Mouse (Mus musculus) cerebellum, adult 18-20 months (tissue): ENCODE data around the gene Ndnf.

Experiments used
- DNase-seq, 2 experiments: peaks; one replicate each; pipeline ENCODE4 v3.0.0; 2021

Gene Ndnf

DNA sequence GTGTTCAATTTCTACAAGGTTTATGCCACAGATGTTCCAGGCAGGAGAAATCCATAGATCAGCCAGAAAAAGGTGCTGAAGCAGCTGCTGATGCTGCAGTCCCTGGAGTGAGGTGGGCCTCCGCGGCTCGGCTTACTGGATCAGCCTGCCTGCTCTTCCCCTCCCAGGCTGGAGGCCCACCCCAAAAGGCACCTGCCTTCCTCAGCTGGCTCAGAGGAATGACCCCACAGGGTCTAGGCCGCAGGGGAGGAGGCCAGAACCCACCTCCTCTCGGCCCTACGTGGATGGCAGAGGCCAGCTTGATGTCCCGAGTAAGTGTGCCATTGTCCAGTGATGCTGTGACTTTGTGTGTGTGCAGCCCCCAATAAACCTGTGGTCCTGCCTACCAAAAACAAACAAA, 86.8 kb downstream of the Ndnf start:
- DNase-seq = no peak

GRCm38 (mm10) chr6:65759174-65759573, 87.8 kb downstream of the Ndnf start:
- DNase-seq = no peak

DNA sequence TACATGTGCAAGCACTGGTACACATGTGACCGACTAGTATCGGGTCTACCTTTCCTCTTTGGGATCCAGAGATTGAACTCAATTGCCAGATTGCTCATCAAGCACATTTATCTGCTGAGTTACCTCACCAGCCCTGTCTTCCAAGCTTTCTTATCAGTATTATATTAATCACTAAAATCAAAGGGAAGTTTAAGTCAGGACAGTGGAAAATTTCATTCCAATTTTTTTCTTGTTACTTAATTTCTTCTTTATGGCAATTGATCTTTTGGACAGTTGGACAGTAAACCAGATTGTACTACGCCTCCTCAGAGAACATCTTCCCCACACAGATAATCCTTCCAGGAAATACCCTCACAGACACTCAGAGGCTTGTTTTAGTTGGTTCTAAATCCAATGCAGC, 88.7 kb downstream of the Ndnf start:
- no peak for DNase-seq
